Mouse (Mus musculus) frontal cortex, adult 2 months (tissue): ENCODE measurements at regions not wholly inside any gene's neighbourhood (a gene's known extent, or its start where the extent isn't known, plus 50 kb on each side); places are given as distances from the start of the nearest gene placed in this dataset.

Source experiments
- DNase-seq, 2 experiments: peaks; one replicate each; pipeline ENCODE4 v3.0.0; 2022; ENCODE audit warnings: low spot score in 1 of 2; ENCODE audit errors: extremely low spot score in 1 of 2

DNA sequence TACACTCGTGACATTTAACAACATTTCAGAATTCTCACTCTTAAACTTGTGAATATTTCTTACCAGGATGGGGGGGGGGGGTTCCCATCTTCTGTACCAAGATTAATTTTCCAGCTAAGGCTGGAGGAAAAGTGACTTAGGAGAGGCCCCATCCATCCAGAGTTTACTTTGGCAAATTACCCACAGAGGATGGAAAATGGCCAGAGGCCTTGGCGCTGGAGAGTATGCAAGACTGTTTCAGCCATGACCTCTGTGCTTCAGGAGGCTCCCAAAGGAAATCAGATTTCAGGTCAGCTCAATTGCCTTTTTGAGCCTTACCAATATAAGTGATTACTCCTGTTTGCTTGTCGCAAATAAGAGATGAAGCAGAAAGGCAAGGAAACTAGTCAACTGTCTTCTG is 143.4 kb upstream of the F930015N05Rik start:
- DNase-seq: no peak

DNA sequence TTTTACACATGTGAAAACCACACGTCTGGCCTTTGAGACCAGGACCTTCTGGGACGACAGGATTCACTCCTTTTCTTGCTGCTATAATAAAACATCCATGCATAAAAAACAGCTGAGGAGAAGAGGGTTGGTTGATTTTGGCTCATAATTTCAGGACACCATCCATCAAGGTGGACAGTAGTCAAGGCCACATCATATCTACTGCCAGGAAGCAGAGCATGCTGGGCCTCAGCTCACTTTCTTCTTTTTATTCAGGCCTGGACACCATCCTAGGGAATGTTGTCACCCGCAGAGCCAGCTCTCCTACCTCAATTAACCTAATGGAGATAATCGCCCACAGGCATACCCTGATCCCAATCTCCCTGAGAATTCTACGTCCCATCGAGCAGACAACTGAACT is 149.6 kb upstream of the F930015N05Rik start:
- no peak for DNase-seq

DNA sequence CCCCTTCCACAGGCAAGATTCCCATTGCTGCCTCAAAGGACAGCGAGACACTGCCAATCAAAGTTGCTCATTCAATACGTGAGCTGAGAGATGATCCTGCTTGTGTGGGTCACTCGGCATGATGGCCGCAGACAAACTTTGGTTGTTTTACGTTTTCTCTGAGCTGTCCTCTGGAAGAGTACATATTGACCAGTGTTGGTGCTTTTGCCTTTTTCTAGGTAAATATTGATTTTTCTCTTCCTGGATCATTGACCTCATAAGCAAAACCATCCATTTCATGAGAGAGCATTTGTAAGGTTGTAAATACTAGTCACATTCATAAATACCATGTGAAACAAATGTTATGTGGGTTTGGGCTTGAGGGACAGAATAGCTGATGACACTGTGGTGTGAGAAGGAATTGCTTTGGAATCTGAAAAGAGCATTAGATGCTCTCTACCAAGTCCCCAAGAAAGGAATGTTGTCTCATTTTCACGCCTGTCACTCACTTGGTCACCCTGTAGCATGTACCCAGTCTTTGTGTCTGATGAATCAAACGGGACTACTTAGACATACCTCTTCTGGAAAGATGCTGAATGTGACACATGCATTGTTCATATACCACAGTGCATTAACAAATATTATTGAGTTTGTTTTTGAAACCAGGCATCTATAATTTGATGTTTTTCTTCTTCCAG is 150.7 kb upstream of the F930015N05Rik start:
- no peak for DNase-seq

DNA sequence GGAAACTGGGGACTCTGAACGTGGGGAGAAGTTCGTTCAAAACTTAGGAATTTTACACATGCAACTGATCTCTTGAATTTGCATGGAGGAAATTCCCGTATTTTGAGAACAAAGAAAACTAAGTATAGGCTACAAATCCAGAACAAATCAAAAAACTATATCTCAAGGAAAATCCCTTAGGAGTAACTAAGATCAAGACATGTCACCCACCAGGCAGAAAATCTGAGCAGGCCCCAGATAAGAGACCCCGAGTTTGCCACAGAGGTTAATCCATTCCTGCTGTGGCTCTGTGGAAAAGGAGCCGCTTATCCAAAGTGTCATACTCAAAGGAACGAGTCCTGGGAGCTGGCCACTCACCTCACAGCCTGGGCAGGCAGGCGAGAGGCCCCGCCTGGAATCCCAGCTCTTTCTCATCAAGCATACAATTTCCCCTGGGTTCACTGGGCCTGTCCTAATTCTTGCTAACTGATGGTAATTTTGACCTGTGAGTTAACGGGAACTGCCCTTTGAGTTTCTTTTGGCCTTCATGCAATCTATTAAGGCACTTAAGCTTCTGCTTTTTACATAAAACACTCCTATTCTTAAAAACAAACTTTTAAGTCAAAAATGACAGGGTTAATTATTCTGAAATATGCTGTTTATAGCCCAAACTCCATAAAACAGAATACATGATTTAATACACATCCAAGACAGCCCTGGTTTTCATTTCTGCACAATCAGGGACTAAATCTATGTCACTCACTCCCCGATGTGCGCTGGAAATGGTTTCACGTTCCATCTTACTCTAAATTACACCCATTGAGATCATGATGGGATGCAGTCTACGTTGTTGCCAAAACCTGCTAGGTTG is 151.5 kb upstream of the F930015N05Rik start:
- no peak for DNase-seq

DNA sequence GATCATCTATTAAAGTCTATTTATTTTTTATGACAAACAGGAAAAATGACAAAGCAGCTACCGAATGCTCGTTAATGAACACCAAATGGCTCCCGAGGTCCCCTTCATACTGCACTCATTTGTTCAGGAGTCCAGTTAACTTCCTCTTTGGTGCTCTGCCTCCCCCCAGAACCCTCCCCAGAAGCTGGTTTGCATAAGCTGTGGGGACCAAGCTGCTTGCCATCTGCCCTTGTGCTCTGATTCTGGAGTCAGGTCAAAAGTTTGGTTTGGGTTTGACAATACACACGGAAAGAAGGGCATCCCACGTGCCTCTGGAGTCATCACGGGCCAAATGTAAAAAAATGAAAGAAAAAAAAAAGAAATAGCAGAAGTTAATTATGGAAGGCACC is 152.1 kb upstream of the F930015N05Rik start:
- DNase-seq: no peak

DNA sequence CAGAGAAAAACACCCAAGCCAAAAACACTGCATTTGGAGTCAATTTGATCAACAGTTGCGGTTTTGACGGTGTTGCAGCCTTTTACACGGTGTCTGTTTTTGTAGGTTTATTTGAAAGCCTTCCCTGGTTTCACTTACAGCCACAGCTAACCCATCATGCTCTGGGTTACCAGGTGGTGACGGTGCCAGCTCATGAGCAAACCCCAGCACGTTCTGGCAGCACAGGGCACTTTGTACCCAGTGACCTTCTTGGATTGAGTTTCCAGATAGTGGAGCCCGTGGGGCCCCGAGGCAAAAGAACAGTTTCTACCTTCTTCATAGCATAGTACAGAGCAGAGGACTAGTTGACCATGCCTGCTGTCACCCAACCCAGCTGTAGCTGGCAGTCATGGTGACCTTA is 152.6 kb upstream of the F930015N05Rik start:
- no peak for DNase-seq

DNA sequence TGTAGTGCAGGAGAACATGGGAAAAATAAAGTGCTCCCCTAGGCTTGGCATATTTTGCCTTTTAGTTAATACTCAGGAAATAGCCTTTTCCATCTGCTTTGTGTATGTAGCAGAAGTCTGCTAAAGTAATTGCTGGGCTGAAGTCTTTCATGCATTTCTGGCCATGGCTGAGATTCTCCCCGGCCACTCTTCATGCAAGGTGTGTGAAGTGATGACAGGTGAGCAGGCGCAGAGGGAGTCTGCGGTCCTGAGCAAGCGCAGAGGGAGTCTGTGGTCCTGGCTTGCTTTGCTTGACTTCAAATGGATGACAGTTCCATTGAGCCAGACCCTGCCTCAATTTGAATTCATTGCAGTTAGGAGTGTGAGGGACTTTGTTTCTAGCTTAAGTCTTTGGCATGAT is 153.6 kb upstream of the F930015N05Rik start:
- DNase-seq: no peak

DNA sequence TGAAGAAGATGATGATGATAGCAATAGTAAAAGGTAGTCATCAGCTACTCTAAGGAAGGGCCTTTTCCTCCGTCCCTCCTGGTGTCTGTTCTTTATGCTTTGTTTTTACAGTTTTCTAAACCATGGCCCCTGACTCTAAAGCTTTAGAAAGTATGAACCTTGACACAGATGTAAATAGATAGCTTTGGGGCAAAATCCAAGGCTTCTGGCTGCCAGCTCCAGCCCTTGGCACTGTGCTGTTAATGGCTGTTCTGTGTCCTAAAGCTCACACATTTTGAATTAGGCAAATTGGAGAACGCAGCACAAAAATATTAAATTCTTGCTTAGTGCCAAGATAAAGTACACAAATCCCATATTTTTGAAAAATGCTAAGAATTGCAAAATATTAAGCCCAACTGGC is 155.8 kb upstream of the F930015N05Rik start:
- DNase-seq: no peak

DNA sequence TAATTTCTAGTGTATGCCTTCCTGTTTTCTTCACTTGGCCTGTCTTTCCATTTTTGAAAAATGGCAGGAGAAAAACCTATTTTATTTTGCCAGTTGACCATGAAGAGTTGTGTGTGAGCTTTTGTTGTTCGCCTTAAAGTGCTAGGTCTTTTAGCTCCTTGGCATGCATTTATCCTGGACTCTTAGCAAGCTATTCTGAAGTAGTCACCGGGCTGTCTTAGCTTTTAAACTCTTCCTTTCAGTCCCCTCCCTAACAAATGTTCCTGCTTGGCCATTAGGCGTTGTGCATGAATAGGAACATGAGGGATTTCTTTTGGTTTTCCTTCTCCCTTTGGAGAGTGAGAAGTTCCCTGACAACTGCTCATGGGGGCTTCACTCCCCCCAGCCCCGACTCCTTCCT is 160.9 kb upstream of the F930015N05Rik start:
- no peak for DNase-seq

DNA sequence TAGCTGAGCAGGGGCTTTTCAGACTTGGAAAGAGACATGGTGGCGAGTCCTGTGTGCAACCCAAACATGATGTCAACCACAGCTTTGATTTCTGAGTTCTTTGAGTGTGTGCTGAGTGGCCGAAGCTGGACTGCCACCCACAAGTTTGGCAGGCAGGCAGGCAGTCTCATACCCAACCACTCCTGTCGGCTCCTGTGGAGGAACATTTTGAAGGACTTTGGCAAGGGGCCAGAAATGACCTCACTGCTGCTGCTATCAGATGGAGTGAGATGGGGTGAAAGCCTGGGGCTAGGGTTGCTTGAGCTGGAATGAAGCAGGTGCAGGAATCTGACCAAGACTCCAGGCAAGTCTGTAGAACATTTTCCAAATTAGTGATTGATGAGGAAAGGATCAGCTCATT is 162.7 kb upstream of the F930015N05Rik start:
- DNase-seq: no peak

DNA sequence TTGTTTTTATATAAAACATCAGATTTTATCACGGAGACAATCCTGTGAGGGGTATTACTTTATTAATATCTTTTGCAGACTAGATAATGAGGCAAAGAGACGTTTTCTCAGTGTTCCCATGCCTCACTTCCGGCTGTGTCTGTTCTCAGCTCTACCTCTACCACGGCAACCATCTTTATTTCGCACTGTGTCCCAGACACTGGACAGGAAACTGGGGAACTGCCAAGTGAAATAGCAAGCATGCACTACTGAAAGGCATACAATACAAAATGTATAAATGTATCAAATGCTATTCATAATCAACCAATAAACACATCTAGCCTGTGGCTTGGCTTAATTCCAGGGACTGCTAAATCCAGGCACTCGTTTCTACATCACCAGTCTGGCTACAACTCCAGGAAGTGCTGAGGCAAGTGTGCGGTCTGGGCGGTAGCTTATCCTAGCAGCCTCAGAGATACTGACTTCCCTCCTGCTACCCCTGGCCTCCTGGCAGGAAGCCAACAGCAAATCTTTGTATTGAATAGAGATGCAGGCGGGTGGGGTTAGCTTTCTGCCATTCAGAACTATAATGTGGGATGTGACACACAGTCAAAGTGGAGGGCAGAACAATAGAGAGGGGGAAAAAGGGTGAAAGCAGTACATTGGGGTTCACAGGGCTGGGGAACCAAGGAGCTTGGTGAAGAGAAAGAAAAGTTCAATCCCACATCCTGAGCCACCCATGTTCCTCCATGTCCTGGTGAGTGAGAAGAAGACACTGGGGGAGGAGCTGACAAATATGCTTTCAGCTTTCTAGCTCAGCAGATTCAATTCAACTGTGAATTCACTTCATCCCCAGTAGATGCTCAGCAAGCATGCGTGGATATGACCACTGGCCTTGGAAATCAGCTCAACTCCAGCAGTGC is 164.0 kb upstream of the F930015N05Rik start:
- DNase-seq: peak; percentile 2 to 25

DNA sequence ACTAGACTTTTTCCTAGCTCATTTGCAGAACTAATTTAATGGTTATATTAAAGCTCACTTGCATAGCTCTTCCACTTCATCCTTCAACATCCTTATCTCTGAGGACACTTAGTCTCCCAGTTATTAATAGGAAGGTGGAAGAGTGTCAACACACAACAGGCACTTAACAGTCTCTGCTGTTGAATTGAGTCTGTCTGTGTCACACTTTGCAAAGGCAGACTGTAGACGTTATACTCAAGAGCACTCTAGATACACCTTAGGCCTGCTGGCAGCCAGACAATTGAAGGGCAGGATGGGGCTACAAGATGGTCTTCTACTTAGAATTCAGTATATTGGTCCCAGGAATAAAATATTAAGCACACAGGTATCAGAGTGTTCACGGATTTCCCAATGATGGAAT is 172.6 kb upstream of the F930015N05Rik start:
- no peak for DNase-seq

DNA sequence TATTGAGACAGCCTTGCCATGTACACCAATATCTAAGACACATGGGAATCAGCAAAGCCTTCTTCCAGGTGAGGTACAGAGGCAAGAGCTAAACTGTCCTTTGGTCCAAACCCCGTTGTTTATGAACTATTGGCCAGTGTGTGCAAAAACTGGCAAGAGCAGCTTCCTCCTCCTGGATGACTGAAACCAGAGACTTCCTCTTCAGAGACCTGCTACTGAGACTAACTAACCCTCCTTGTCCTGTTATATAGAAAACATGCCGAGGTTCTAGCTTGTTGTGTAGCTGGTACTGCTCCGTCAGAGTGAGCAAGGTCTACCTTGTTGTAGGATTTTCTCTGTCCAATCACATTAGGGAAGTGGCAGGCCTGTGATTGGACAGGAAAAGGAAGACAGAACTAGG is 174.3 kb upstream of the F930015N05Rik start:
- no peak for DNase-seq

DNA sequence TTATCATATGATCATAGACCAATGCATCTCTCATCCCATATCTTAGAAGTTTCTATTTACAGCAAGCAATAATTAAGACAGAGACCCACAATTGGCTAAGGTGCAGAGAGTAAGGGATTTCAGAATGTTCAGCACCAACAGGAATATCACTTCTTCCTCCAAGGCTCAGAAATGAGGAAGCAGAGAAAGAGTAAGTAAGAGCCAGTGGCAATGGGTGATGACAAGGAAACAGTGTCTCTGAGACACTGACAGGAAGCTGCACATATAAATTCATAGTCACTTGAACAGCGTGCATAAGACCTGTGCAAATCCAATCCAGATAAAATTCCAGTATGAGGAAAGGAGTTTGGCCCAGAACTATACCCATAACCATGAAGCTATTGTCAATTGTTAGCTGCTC is 178.7 kb upstream of the F930015N05Rik start:
- DNase-seq: no peak

DNA sequence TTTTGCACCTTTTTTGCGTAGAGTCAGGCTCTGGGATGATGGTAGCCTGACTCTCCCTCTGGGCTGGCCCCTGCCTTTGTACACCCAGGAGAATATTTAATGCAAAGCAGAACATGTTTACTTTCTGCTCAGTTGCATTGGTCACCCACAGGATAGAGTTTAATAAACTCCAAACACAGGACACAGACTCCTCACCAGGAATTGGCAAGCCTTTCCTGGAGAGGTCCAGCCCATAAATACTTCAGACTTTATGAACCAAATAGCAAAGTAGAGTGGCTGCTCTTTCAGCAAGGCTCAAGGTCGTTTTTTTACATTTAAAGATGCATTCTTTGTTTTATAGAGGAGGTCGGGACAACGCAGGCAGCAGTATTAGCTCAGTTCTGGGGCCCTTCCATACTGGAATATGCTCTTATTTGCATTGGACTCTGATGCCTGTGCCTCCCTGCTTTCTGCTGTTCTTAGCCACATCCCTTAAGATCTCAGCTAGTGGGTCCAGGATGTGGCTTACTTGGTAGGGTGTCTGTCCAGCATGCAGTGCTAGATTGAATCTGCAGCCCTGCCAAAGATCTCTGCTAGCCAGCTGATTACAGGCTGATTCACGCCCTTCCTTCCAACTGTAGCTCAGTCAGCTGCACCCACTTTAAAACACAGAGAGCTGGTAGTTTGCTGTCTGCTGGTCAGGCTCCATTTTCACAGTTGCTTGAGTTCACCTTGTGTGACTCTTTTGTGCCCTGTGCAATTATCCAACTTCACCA is 182.4 kb upstream of the F930015N05Rik start:
- no peak for DNase-seq

DNA sequence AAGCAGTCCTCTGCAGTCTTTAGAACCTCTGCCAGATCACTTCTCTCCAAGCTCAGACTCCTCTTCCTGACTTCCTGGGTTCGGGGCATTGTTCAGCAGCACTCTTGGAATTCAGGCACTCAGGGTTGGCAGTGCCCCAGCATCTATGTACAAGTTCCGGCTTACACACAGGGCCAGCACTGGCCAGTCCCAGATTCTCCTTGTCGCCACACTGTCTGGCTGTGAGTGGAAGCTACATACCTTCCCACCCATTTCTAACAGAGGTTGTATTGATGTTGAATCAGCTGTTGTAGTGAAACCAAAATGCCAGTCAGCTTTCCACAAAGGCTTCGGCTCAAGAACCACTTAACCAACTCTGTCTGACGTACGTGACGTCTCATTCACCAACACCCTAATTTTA is 190.7 kb upstream of the F930015N05Rik start:
- no peak for DNase-seq

DNA sequence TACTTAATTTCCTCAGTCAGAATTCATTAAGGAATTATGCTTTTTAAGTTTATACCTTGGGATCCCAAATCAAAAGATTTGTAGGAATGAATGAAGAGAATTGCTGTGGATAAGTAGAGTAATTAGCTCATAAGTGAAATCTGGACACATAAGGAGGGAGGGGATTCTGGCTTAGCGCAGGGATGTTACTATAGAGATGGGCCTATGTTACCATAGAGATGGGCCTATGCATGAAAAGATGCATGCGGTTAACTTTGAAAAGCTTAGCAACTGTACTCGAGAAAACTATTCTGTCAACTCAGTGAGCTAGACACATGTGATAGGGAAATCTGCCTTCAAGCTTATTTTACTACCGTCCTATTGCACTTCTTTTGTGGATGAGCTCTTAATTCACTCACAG is 204.5 kb upstream of the F930015N05Rik start:
- no peak for DNase-seq

DNA sequence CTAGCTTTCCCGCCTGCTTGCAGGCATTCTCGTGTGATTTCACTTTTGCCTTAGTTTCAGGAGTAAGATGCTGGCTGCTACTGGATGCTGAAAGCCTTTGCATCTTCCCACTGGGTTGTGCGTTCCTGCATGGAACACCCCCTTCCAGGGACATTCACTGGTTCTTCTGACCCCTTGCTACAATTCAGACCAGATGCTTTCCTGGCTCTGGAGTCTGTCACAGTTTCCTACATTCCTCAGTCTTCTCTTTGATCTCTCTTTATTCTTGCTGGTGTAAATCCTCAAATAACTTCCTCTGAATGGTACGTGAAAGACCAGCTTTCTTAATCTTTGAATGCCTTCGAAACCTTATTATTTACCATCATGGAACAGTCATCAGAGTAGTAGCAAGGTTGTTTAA is 206.7 kb upstream of the F930015N05Rik start:
- DNase-seq: no peak

DNA sequence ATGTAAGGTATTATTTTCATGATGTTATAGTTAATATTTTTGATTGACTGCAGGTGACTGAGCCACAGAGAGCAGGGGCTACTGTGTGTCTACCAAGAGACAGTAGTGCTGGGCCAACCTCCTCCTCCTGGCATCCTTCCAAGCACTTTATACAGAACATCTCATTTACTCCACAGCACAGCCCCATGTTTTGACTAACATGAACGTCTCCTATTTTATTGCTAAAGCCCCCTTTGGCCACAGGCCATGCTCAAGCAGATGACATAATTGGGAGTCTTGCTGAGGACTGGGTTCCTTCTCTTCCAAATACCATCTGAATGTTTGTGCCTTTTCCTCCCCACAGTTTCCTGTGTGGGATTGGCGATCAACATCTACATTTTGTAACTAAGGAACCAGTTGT is 211.5 kb upstream of the F930015N05Rik start:
- no peak for DNase-seq

DNA sequence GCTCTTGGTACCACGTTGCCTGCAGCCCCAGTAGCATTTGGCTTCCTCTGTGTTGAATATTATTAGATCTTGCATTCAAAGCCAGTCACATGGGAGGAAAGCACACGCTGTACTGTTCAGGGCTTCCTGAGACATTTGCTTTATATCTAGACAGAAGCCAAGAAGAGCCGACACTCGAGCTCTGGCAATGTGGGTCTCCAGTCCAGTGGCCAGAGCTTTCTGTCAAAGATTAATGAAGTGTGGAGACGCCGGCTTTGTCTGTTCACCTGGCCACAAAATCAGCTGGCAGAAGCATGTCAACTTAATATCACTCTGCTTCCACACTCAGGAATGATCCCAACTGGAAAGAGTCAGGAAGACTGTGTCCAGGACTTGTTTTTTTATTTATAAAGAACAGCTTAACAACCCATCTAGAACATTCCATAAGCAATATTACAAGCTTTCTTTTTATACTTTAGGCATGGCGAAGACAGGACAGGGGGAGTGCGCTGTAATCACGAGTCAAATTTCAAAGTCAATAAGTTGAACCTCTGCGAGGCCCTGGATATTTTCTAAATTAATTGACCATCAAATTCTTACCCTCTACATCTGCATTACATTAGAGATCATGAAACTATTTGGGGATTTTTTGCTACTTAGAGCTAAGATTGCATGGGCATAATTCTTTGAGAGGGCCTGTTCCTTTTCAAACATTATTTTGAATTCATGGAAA is 214.3 kb upstream of the F930015N05Rik start:
- DNase-seq: no peak
